Mouse (Mus musculus) brain, embryonic 14.5 days (tissue): ENCODE results near the gene Rsg1.

Experiments
- CTCF ChIP-seq: fragments of 200-500 bp; IDR thresholded peaks from 2 replicates; pipeline ENCODE4 v1.5.1; 2012; ENCODE audit warnings: inconsistent platforms, mild to moderate bottlenecking, moderate library complexity, borderline replicate concordance; ENCODE audit not compliant: insufficient read depth, insufficient read length; ENCODE audit errors: extremely low read depth
- POLR2A ChIP-seq: fragments of 200-500 bp; IDR thresholded peaks from 2 replicates; pipeline ENCODE4 v1.6.1; 2012; ENCODE audit warnings: mild to moderate bottlenecking, inconsistent platforms, borderline replicate concordance; ENCODE audit not compliant: poor library complexity, insufficient read depth, insufficient read length, severe bottlenecking; ENCODE audit errors: extremely low read depth

- TF ChIP-seq CTCF (no peak), POLR2A (no peak)
Observed at GRCm38 (mm10) chr4:141244931-141245425, 31.2 kb downstream of the Rsg1 start.
